Mouse (Mus musculus) monocyte, adult 5-6 weeks (primary cell): ENCODE results near the gene Vav3. TPM values are rescaled to one million over a fixed set of nuclear protein-coding genes. Genes with fewer than 3 reads are reported as not detected.

Experiments used
- ATAC-seq: fragments of 153-309, 156-312 bp; replicated peaks from 2 replicates; pipeline ENCODE4 v1.8.0; 2017; ENCODE audit warnings: mild to moderate bottlenecking; ENCODE audit not compliant: low TSS enrichment, insufficient number of reproducible peaks, severe bottlenecking, poor library complexity, low FRiP score
- total RNA-seq: library from RNA; stranded (forward); fragments of 200-1000, 200-491, 200-594 nt; gene quantifications from 3 replicates; pipeline ENCODE4 v1.2.3, GENCODE M21; 2017

The Vav3 gene
- total RNA-seq, 1 experiment from 2014 or later: 89.2 TPM

DNA sequence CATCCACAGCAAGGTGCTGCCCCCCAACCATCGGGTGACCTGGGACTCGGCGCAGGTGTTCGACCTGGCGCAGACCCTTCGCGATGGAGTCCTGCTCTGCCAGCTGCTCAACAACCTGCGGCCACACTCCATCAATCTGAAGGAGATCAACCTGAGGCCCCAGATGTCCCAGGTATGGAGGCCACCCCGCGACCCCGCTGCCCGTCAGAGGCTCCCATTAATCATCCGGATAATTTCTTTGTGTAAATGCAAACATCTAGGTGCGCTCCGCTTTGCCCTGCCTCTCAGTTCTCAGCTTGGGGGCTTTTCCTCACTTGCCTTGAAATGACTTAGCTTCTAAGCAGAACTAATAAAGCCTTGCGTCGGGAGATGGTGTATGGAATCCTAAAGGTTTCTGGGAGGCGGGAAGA is 623 bp downstream of the Vav3 start:
- peak; percentile 23; the same call in 1 of the 2 replicates for ATAC-seq

GRCm38 (mm10) chr3:109341631-109342030 is 1.2 kb downstream of the Vav3 start:
- ATAC-seq: peak; percentile 81

DNA sequence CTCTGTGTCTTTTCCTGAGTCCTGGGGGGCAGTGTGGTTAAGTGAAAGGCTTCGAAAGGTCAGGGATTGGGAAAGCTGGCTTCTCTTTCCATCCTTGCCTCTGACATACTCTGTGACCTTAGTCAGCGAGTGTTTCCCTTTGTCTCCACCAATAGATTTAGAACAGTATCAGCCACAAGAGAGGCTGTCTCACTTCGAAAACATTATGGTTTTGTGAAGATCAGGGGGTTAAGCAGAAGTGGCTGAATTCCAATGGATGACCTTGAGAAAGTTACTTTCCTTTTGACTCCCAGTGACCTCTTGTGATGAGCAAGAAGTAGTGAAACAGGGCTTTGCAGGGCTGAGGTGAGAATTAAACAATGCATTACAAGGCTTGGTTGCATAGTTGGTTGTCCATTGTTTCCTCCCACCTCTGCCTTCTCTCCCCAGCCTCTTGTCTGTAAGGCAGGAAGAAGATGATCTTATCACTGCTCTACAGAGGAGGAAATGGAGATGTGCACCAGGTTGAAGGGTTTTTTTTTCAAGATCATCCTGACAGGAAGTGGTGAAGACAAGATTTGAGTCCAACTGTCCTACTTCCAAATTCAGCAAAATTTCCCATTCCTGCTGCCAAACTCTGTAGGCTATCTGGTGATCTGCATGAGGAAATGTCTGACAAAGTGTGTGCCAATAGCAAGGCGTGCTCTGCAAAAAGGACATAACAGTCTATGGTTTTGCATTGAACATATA is 11.7 kb downstream of the Vav3 start:
- ATAC-seq: peak; percentile 75

- ATAC-seq: no peak
Measured at GRCm38 (mm10) chr3:109352690-109353089, 12.2 kb downstream of the Vav3 start.

GRCm38 (mm10) chr3:109353814-109354213 is 13.4 kb downstream of the Vav3 start:
- no peak for ATAC-seq

- ATAC-seq: no peak
Measured at GRCm38 (mm10) chr3:109355158-109355557, 14.7 kb downstream of the Vav3 start.

- ATAC-seq: peak; percentile 27
Measured at GRCm38 (mm10) chr3:109360746-109361145, 20.3 kb downstream of the Vav3 start.

DNA sequence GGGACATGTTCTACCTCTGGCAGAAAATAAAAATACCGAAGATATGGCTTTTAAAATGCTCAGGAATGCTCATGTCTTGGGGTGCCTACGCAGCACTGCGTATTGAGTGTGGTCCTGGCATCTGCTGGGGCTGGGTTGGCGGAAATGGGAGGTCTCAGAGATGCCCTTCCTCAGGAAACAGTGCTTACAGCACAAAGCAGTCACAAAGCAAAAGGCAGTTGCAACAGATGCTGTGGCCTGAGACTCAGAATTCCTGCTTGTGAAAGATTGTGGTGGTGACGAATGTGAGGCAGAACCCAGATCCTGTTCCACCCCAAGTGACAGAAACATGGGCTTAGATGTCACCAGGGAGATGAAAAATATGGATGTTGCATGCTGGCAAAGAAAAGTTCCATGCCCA is 21.4 kb downstream of the Vav3 start:
- ATAC-seq: peak; percentile 65

- ATAC-seq: no peak
Measured at GRCm38 (mm10) chr3:109362310-109362709, 21.9 kb downstream of the Vav3 start.

DNA sequence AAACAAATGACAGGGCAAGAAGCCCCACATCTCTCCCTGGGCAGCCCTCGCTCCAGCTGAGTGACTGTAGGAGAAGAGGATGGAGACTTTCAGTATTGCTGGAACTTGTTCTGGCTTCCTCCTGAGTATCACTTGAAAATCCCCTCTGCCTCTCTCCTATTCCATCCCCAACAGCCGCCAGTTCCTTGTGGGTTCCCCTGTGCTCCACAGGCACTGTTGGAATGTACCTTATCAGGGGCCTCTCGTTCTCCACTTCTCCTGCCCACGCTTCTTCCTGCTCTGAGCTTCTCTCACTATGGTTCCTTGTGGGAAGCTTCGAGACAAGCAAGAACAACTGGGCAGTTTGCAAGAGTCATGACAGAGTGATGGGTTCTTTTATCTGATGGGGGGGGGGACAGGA is 23.1 kb downstream of the Vav3 start:
- ATAC-seq: no peak

DNA sequence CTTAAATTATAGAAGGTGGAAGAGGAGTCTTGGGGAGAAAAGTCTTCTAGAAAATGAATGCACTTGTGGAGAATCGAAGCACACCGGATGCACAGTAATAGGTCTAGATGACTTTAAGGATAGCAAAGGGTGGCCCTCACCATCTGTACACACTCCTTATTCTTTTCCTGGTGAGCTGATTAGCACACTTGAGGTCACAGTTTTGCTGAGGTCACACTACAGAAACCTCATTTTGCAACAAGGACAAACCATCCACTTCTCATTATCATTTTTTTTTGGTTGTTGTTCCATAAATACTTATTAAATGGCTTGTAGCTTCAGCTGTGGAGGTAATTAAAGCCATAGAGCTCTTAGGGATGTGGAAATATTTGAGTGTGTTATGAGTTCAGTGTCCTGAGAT is 25.4 kb downstream of the Vav3 start:
- no peak for ATAC-seq

DNA sequence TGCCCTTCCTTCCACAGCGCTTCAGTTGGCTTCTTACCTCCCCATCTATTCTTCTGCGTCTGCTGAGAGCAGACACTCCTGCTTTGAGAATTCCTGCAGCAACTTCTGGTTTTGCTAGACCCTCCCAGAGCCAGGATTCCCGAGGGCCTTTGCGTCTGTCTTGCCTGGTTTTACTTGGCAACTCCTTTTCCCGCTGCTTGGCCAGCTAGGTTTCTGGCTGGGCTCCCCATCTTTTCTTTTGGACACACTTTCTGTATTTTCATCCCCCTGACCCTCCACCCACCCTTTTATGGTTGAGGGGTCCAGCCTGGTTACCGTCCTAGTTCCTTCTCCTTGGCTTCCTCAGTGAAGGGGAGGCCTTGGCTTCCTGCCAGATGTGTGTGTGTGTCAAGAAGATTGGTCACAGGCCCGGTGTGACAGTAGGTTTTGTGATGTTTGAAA is 26.0 kb downstream of the Vav3 start:
- no peak for ATAC-seq

DNA sequence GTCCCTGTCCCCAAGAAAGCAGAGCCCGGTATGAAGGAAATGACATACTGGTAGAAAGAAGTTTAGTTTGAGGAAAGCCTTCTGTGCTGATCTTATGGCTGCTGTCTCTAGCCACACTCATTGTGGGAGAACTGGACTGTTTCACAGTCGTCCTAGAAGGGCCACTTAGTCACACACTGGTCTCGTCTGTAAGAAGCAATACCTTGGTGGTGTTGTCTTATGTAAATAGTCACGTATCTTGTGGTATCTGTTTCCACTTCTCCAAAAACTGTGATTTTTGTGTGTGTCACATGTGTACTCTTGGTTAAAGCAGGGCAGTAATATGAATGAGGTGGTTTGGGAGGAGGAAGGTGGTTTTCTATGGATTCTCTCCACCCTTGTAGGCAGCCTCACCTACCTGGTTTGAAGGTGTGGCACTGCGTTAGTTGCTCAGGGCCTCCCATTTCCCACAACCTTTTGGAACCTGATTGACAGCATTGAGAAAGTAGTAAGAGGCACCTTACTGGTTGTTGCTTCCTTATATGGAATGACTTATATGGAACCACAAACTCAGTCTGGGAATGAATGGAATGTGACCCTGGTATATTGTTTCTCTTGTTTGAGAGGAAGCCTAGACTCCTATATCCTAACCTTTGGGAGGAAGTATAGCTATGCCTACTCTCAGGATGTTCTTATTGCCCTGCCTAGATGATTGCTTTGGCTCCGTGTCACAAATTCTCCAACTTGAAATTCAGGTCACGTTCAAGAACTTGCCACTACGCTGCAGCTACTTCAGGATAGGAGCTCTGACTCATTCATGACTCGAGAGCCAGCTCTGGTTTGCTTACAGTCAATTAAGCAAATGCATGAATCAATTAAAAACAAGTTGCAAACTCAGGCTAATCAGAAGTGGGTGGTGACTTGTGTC is 28.2 kb downstream of the Vav3 start:
- ATAC-seq: peak; percentile 61

GRCm38 (mm10) chr3:109371576-109371975 is 31.1 kb downstream of the Vav3 start:
- no peak for ATAC-seq

- ATAC-seq: no peak
Measured at GRCm38 (mm10) chr3:109372678-109373077, 32.2 kb downstream of the Vav3 start.

GRCm38 (mm10) chr3:109378278-109378677 is 37.8 kb downstream of the Vav3 start:
- no peak for ATAC-seq

GRCm38 (mm10) chr3:109378684-109379083 is 38.2 kb downstream of the Vav3 start:
- no peak for ATAC-seq

- ATAC-seq: no peak
Measured at GRCm38 (mm10) chr3:109388730-109389129, 48.3 kb downstream of the Vav3 start.

- no peak for ATAC-seq
Measured at GRCm38 (mm10) chr3:109401527-109401926, 61.1 kb downstream of the Vav3 start.

- ATAC-seq: no peak
Measured at GRCm38 (mm10) chr3:109411294-109411693, 70.8 kb downstream of the Vav3 start.
